Mouse (Mus musculus) brain, embryonic 14.5 days (tissue): Measurements from ENCODE around the gene Sigirr. TPM values are rescaled to one million over a fixed set of nuclear protein-coding genes. Genes with fewer than 3 reads are reported as not detected.

Source experiments
- polyA plus RNA-seq: library from polyadenylated mRNA; depleted of rRNA; stranded (reverse); fragments of >200 nt; gene quantifications from 2 replicates; pipeline ENCODE4 v1.2.3, GENCODE M21; 2012; rRNA removed

Sigirr gene
- polyA plus RNA-seq, 1 experiment = 2.1 TPM

Other genes with a start within 250 kb of the Sigirr start
- 0.19 and 0.21 TPM in 2 replicates for gene Gm45785, start 244.2 kb downstream of the Sigirr start, polyA plus RNA-seq
- gene Ric8a, start 243.6 kb downstream of the Sigirr start, polyA plus RNA-seq = 103 and 106 TPM in 2 replicates
- gene Bet1l, start 243.0 kb downstream of the Sigirr start, polyA plus RNA-seq = 26.9 and 32.1 TPM in 2 replicates
- gene Psmd13, start 218.6 kb downstream of the Sigirr start, polyA plus RNA-seq = 138 and 146 TPM in 2 replicates
- 41.3 and 46.9 TPM in 2 replicates for gene Sirt3, start 218.3 kb downstream of the Sigirr start, polyA plus RNA-seq
- not detected in 2 replicates for gene Cox8b, start 200.1 kb downstream of the Sigirr start, polyA plus RNA-seq
- gene Nlrp6, start 179.7 kb downstream of the Sigirr start, polyA plus RNA-seq = 0.18 and 0.21 TPM in 2 replicates
- 13.2 and 18.9 TPM in 2 replicates for gene Pgghg, start 159.2 kb downstream of the Sigirr start, polyA plus RNA-seq
- 0.78 and 7.3 TPM in 2 replicates for gene Ifitm5, start 150.3 kb downstream of the Sigirr start, polyA plus RNA-seq
- gene Gm45717, start 144.6 kb downstream of the Sigirr start, polyA plus RNA-seq = not detected in 2 replicates
- gene Ifitm2, start 144.6 kb downstream of the Sigirr start, polyA plus RNA-seq = 153 and 201 TPM in 2 replicates
- 23.4 and 31.8 TPM in 2 replicates for gene Ifitm1, start 133.4 kb downstream of the Sigirr start, polyA plus RNA-seq
- 13.0 and 26.1 TPM in 2 replicates for gene Ifitm3, start 89.8 kb downstream of the Sigirr start, polyA plus RNA-seq
- gene Ifitm6, start 82.6 kb downstream of the Sigirr start, polyA plus RNA-seq = 0.73 and 0.77 TPM in 2 replicates
- not detected in 2 replicates for gene Gm17387, start 71.4 kb downstream of the Sigirr start, polyA plus RNA-seq
- 151 and 166 TPM in 2 replicates for gene B4galnt4, start 39.5 kb downstream of the Sigirr start, polyA plus RNA-seq
- 2.5 and 2.9 TPM in 2 replicates for gene Pkp3, start 22.4 kb downstream of the Sigirr start, polyA plus RNA-seq
- gene Ano9, start 17.2 kb upstream of the Sigirr start, polyA plus RNA-seq = 0.44 and 1.4 TPM in 2 replicates
- gene Ptdss2, start 21.8 kb upstream of the Sigirr start, polyA plus RNA-seq = 55.3 and 57.0 TPM in 2 replicates
- 35.2 and 41.2 TPM in 2 replicates for gene Rnh1, start 72.3 kb upstream of the Sigirr start, polyA plus RNA-seq
- gene Hras, start 93.4 kb upstream of the Sigirr start, polyA plus RNA-seq = 150 and 154 TPM in 2 replicates
- 19.8 and 22.8 TPM in 2 replicates for gene Lrrc56, start 93.6 kb upstream of the Sigirr start, polyA plus RNA-seq
- 3.1 and 4.9 TPM in 2 replicates for gene Lmntd2, start 113.5 kb upstream of the Sigirr start, polyA plus RNA-seq
- 25.0 and 39.3 TPM in 2 replicates for gene Rassf7, start 115.3 kb upstream of the Sigirr start, polyA plus RNA-seq
- 19.9 and 47.1 TPM in 2 replicates for gene Phrf1, start 128.2 kb upstream of the Sigirr start, polyA plus RNA-seq
- gene Irf7, start 165.9 kb upstream of the Sigirr start, polyA plus RNA-seq = 1.3 and 1.6 TPM in 2 replicates
- 0.04 and 0.06 TPM in 2 replicates for gene Cdhr5, start 176.2 kb upstream of the Sigirr start, polyA plus RNA-seq
- 2.4 and 3.8 TPM in 2 replicates for gene Sct, start 178.6 kb upstream of the Sigirr start, polyA plus RNA-seq
- gene Drd4, start 191.4 kb upstream of the Sigirr start, polyA plus RNA-seq = 1.2 and 1.4 TPM in 2 replicates
- gene Deaf1, start 227.1 kb upstream of the Sigirr start, polyA plus RNA-seq = 43.3 and 82.1 TPM in 2 replicates
- 62.2 and 84.7 TPM in 2 replicates for gene Tmem80, start 227.2 kb upstream of the Sigirr start, polyA plus RNA-seq
- gene Eps8l2, start 238.3 kb upstream of the Sigirr start, polyA plus RNA-seq = 1.5 and 1.6 TPM in 2 replicates